Mouse (Mus musculus) urinary bladder, postnatal 10 days (tissue): ENCODE data around the gene Fcmr.

Experiments
- DNase-seq: peaks from one replicate; pipeline ENCODE4 v3.0.0; 2022; ENCODE audit warnings: low spot score

The Fcmr gene

GRCm38 (mm10) chr1:130865541-130866221, at the start of gene Fcmr:
Fcmr (plus strand) TSS chr1:130865669.
- no peak for DNase-seq

DNA sequence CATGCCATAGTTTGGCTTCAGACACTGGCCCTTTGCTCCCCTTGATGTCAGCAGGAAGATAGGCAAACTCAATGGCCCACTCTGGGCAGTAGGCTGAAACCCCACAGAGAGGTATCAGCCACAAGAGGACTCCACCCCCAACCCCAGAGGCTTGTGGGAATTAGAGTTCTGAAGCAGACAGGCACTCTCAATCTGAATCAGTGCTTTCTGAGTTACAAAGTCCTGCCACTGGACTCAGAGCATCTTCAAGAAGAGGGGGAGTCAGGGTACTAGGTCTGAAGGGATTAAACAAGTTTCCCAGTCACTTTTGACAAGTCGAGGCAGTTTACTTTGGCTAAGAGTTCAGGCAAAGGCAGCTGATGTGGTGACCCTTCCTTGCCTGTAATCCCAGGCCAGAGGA, 45.7 kb upstream of the Fcmr start:
- DNase-seq: no peak

DNA sequence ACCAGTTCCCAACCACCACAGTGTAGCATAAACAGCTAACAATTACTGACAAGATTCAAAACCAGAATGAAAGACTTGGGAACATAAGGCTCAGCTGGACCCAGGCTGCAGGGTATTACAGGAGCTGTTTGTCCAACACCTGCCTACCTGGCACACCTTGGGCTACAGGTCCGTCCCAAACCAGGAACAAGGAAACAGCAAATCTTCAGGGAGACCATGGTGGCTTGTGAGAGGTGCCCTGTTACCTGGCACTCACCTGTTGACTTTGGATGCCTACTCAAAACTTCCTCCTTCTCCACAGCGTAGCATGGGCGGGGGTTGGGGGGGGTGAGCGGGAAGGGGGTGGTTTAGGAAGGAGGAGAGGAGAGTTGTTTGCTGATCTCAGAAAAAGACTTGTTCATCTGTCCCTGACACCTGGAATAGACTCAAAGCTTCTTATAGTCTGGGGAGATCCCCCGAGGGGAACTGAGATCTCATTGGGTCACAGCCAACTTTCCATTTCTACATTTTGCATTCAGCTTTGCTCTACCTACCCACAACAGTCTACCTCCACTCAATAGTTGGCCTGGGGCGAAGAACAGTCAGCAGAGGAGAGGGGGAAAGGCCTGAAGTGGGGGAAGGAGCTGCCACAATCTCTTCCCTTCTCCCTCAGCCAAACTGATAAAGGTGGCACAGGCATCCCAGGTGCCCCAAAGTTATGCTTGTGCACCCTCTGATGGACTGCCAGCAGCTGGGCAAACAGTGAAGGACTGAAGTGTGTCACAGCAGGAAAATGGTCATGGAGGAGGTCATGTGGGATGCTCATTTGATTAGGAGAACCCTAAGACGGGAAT, 44.9 kb upstream of the Fcmr start:
- DNase-seq: no peak

GRCm38 (mm10) chr1:130821149-130821471, 44.4 kb upstream of the Fcmr start:
- no peak for DNase-seq

- no peak for DNase-seq
Measured at GRCm38 (mm10) chr1:130821911-130822625, 43.4 kb upstream of the Fcmr start.

DNA sequence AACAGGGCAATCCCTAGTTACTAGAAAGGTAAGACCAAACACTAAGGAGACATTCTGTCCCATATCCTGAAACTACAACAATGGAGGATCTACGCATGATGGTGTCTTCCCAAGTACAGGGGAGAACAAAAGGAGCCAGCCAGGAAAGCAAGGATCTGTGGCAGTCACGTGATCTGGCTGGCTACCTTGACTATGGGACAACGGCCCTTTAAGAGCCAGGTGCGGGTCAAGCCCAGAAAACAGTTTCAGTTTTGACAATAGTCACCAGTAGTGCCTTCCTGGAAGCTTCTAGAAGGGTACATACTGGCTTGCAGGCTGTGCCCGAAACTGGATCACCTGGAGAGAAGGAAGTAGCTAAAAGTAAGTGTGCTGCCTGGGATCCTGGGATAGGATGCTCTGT, 39.0 kb upstream of the Fcmr start, which contains the start of gene Pigr:
Pigr (plus strand) TSS at position 237 of the 400 bp plus-strand sequence.
- DNase-seq: no peak

DNA sequence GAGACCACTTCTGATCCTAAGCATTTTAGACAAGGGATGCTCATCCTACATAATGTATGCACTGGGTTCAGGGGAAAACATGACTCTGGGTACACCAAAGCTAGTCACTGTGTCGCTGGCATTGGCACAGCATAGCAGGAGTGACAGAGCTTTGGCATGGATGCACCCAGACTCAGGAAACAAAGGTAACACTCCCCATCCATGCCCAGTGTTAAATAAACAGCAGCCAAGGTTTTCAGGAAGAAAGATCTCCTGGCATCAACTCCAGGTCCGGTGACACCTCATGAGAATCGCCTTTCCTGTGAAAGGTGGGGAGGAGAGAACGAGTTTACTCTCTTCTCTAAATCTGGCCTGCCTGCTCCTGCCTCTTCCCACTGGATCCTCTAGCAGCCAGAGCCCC, 36.8 kb upstream of the Fcmr start:
- DNase-seq: no peak

- no peak for DNase-seq
Measured at GRCm38 (mm10) chr1:130829906-130830830, 35.3 kb upstream of the Fcmr start.

DNA sequence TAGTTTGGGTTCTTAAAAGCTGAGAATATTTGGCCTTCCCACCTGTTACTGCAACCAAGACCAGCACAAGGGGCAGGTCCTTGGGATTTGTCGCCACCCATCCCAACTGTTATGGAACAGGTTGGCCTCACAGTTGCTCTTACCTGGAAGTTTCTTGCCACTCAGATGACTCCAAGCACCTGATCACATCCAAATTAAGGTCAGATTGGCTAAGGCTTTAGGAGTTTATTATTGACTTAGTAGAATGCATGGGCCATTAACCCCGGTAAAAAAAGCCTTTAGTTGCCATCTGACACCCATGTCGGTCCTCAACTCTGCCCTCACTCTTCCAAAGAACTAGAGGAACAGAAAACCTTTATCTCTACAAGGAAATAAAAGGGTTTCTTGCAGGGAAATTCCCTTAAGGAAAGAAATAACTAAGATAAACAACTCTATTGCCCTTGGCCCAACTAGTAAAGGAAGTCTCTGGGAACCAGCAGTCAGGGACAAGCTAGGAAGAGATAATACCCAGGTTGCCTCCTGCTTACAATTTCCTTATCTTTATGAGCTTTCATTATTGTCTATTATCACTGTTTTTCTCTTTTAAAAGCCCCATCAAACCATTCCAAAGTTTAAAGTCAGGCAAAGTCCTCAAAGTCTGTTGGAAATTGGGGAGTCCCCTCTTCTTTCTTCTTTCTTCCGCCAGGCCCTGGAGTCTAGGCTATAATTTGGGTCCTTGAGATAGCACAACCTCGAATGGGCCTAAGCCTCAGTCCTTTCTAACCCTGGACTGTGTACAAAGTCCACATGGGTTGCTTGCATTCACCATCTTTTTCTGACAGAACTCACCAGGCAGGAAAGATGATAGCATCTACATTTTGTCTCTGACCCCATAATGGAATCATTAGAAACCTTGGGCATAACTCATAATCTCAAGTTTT, 33.0 kb upstream of the Fcmr start:
- no peak for DNase-seq

GRCm38 (mm10) chr1:130835161-130835936, 30.1 kb upstream of the Fcmr start:
- no peak for DNase-seq

DNA sequence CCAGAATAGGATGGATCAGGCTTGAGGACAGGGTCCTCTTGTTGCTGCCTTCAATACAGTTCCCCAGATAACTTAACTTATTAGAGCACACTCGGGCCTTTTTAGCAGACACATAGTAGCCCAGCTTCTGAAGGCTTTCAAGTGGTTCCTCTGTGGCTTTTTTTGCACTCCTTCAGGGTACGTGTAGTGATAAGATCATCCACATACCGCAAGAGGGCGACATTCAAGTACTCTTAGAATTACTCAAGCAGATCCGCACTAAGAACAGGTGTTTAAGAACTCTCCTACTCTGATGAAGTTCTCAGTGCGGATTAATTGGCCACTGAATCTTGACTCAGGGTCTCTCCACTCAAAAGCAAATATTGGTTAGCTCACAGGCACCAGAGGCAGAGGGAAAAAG, 27.2 kb upstream of the Fcmr start:
- DNase-seq: no peak

DNA sequence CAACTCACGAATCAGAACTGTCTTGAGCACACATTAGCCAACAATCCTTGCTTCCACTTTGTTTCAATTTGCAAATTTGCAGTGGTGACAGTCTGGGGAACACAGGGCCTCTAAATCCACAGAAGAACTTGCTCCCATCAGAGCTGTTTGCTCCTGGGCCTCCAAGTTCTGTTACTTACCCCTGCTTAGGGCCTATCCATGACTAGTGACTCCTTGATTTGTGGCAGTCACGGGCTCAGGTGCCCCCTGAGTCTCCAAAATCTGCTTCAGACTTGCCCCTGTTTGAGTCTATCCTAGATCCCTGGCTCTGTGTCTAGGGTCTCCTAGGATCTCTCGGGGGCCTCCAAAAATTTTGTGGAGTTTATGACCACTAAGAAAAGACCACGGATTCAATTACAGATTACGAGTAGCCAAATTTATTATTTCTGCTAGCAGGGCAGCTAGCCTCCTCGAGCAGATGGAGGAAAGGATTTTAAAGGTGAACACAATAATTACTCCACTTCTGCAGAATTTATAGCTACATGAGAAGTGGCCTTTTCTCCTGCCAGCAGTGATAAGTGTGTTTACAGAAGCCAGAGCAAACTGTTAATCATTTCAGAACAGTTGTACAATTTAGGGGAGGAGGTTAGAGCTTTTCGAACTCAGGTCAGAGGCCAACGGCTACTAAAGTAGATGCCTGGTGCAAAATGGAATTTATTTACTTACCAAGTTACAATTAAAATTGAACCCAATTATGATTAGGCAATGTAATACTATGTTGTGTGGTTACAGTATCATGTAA, 24.7 kb upstream of the Fcmr start:
- DNase-seq: no peak

GRCm38 (mm10) chr1:130841621-130842020, 23.8 kb upstream of the Fcmr start:
- DNase-seq: no peak

GRCm38 (mm10) chr1:130844516-130844915, 21.0 kb upstream of the Fcmr start:
- no peak for DNase-seq

DNA sequence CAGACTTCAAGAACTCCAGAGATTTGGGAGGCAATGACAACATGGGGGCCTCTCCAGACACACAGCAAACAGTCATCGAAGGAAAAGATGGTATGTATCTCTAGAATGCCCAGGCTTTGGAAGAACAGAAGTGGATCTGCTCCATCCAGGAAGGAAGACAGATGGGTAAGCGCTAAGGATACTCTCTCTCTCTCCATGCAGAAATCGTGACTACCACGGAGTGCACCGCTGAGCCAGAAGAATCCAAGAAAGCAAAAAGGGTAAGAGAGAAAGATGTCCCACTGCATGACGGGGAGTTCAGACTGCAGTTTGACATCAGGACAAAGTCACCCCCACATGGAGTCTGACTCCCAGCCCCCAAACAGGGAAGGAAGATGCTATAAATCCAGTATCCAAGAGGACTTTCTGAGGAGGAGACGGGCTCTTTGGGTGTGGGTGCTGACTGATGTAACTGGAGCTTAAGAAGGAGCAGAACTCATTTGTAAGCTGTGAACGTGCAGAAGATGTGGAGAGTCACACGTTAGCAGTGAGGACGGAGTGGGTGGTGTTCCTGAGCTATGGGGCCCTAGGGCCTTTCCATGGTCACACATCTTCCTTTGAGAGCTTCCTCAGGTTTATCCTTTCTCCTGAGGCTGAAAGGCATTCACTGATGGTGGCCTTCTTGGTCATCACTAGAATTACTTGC, 15.8 kb upstream of the Fcmr start:
- no peak for DNase-seq

DNA sequence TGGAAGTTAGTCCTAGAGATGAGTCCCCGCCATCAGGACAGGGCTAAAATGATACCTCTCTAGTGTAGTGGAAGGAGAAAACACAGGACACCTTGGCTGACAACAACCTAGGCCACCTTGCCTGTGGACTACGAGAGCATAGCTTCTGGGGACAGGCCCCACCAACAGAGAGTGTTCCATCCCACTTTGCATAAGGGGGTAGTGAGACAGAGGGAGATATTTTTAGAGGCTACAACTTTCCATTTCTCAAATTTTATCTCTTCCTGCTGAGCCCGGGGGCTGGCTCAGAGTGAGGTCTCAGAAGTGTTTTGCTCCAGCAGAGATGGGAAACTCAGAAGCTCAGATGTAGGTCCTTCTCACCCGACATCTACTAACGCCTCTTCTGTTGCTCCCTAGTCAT, 15.1 kb upstream of the Fcmr start:
- no peak for DNase-seq

- DNase-seq: no peak
Measured at GRCm38 (mm10) chr1:130854819-130855218, 10.7 kb upstream of the Fcmr start.

- no peak for DNase-seq
Measured at GRCm38 (mm10) chr1:130855723-130856122, 9.7 kb upstream of the Fcmr start.

DNA sequence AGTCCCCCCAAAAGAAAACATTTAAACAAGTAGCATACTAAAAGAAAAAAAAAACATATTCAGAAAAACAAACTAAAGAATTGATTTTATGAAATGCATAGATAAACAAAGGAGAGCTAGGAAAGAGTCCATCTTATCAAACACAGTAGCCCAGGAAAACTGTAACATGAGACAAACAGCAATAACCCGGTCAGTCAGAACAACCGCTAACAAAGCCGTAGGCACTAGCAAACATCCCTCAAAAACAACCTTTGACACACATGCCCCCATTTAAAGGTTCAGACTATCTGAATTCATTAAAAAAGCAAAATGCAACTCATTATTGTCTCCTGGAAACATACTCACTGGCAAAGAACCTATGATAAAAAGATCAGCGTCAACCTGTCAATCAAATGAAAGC, 8.0 kb upstream of the Fcmr start:
- no peak for DNase-seq
